Mouse (Mus musculus) G1E (cell line): ENCODE results near the gene Haghl.

Experiments
- CTCF ChIP-seq: IDR thresholded peaks from 2 replicates; pipeline ENCODE4 v1.5.1; 2012; ENCODE audit warnings: low read depth, low read length, inconsistent platforms, mixed read lengths
- GATA1 ChIP-seq: IDR thresholded peaks from 2 replicates; pipeline ENCODE4 v1.6.1; 2012; ENCODE audit warnings: borderline replicate concordance, low read length, inconsistent platforms, mixed read lengths
- GATA2 ChIP-seq: IDR thresholded peaks from 2 replicates; pipeline ENCODE4 v1.6.1; 2012; ENCODE audit warnings: low read depth, low read length, inconsistent platforms, borderline replicate concordance
- POLR2AphosphoS5 ChIP-seq: IDR thresholded peaks from 2 replicates; pipeline ENCODE4 v1.6.1; 2012; ENCODE audit warnings: low read depth, low read length, inconsistent platforms; ENCODE audit not compliant: insufficient replicate concordance

- TF ChIP-seq GATA1 = no peak
- no peak for TF ChIP-seq CTCF
- no peak for TF ChIP-seq POLR2AphosphoS5
- TF ChIP-seq GATA2 = no peak
Observed at GRCm38 (mm10) chr17:25827546-25828222, 42.2 kb upstream of the Haghl start.
